Mouse (Mus musculus) thymus, adult 2 months (tissue): Measurements from ENCODE around the gene Lrrc4c. TPM values are rescaled to one million over a fixed set of nuclear protein-coding genes. Genes with fewer than 3 reads are reported as not detected.

ENCODE experiments used
- DNase-seq: peaks from one replicate; pipeline ENCODE4 v3.0.0; 2021
- H3K27ac ChIP-seq: fragments of 200-500 bp; 2 replicates; pipeline ENCODE4 v1.5.1; 2012; ENCODE audit warnings: low read length, control low read depth; ENCODE audit not compliant: control insufficient read depth, insufficient read depth
- H3K27me3 ChIP-seq: fragments of 200-500 bp; 2 replicates; pipeline ENCODE4 v1.6.1; 2012; ENCODE audit warnings: mild to moderate bottlenecking, low read length, moderate library complexity, mixed read lengths; ENCODE audit not compliant: control insufficient read depth, insufficient read depth
- H3K36me3 ChIP-seq: fragments of 200-500 bp; 2 replicates; pipeline ENCODE4 v1.6.1; 2012; ENCODE audit warnings: mild to moderate bottlenecking, low read length, moderate library complexity; ENCODE audit not compliant: control insufficient read depth, insufficient read depth
- H3K4me1 ChIP-seq: fragments of 200-500 bp; replicated peaks from 2 replicates; pipeline ENCODE4 v1.6.1; 2012; ENCODE audit warnings: low read length; ENCODE audit not compliant: control insufficient read depth, insufficient read depth
- H3K4me3 ChIP-seq: fragments of 200-500 bp; 2 replicates; pipeline ENCODE4 v1.5.1; 2012; ENCODE audit warnings: mild to moderate bottlenecking, low read length, control low read depth, moderate library complexity; ENCODE audit not compliant: control insufficient read depth, insufficient read depth
- CTCF ChIP-seq: fragments of 200-500 bp; IDR thresholded peaks from 2 replicates; pipeline ENCODE4 v1.5.1; 2012; ENCODE audit warnings: mild to moderate bottlenecking, control low read depth, low read length, moderate library complexity, borderline replicate concordance; ENCODE audit not compliant: control insufficient read depth, poor library complexity, insufficient read depth; ENCODE audit errors: extremely low read depth
- POLR2A ChIP-seq: fragments of 200-500 bp; IDR thresholded peaks from 2 replicates; pipeline ENCODE4 v1.6.1; 2012; ENCODE audit warnings: mild to moderate bottlenecking, low read length, control low read depth, moderate library complexity; ENCODE audit not compliant: control insufficient read depth, poor library complexity, insufficient read depth; ENCODE audit errors: extremely low read depth
- WGBS: fragments of 180-500 bp; shearing (Covaris S2); methylation state at CpG from one replicate; pipeline ENCODE4 v1.1.7; 2018; 5-methylcytosine and 5-hydroxymethylcytosine counted together
- polyA plus RNA-seq: library from polyadenylated mRNA; depleted of rRNA; stranded (reverse); fragments of >200 nt; gene quantifications from 2 replicates; pipeline ENCODE4 v1.2.3, GENCODE M21; 2012

The Lrrc4c gene
- polyA plus RNA-seq, 1 experiment: 0.18 TPM

DNA sequence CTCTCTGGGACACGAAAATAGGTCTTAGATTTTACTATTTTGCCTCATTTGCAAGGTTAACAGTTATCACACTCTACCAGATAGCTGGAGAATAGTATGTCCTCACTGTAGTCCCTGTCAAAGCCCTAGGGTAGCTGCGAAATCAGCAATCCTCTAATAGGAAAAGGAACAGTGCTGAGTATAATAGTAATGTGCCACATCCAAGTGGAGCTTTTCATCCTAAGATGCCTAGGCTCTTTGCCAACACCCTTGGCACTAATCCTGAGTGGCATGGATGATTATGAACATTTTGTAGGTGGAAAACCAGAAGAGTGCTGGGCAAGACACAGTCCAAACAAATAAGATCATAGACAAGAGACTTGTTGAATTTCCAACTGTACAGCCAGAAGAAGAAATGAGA lies 981.7 kb downstream of the Lrrc4c start:
- DNase-seq: no peak
- H3K4me1 ChIP-seq: no peaks in the 10 kb centered on the region
- H3K27ac ChIP-seq: no peak overlapping the region
- no peak overlapping the region for H3K4me3 ChIP-seq
- no peaks in the 10 kb centered on the region for H3K27me3 ChIP-seq
- 77% methylated on average over 2 of the region's 2 CpGs for WGBS
- no peaks in the 10 kb centered on the region for H3K36me3 ChIP-seq
- TF ChIP-seq POLR2A (no peak), CTCF (no peak)

DNA sequence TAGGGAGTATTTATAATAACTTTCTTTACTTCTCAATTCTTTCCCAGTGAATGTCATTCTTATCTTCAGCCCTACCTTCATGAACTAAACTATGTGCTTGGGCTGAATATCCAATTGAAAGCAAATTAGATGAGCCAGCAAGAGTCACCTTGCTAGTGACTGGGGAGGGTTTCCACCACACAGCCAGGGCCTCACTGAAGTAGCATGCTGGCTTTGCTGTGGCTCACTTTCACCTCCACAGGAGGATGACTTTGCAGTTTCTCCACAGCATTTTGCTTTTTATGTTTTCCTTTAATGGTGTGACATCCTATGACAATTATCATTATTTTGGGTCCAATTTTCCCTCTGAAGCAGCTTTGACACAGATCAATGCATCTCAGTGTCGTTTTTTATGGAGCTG lies 1000.0 kb downstream of the Lrrc4c start:
- H3K27ac ChIP-seq: no peak overlapping the region
- H3K36me3 ChIP-seq: no peaks in the 10 kb centered on the region
- 56% methylated on average over 1 of the region's 1 CpGs for WGBS
- no peaks in the 10 kb centered on the region for H3K27me3 ChIP-seq
- no peak for DNase-seq
- TF ChIP-seq POLR2A: no peak
- no peaks in the 10 kb centered on the region for H3K4me1 ChIP-seq
- no peak overlapping the region for H3K4me3 ChIP-seq

DNA sequence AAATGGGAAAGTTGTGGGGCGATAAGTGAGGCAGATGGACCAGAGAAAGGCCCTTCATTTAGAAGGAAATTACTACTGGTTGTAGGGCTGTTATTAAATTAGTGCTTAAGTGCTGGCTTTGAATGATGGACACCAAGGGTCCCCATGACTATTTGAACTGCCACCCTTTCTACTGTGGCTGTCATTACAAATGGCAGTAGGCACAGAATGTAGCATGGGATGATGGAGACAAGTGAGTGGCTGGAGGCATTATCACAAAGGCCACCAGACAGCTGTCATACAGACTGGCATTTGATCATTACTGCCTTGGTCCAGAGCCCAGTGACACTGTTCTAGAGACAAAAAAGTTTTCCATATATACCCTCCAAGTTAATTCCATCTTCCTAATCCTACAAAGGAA lies 1000.6 kb downstream of the Lrrc4c start:
- no peaks in the 10 kb centered on the region for H3K4me1 ChIP-seq
- H3K27ac ChIP-seq: no peak overlapping the region
- H3K4me3 ChIP-seq: no peak overlapping the region
- no peaks in the 10 kb centered on the region for H3K27me3 ChIP-seq
- TF ChIP-seq POLR2A: no peak
- TF ChIP-seq CTCF: no peak
- WGBS: 93% methylated on average over 1 of the region's 1 CpGs
- DNase-seq: no peak
- H3K36me3 ChIP-seq: no peaks in the 10 kb centered on the region

DNA sequence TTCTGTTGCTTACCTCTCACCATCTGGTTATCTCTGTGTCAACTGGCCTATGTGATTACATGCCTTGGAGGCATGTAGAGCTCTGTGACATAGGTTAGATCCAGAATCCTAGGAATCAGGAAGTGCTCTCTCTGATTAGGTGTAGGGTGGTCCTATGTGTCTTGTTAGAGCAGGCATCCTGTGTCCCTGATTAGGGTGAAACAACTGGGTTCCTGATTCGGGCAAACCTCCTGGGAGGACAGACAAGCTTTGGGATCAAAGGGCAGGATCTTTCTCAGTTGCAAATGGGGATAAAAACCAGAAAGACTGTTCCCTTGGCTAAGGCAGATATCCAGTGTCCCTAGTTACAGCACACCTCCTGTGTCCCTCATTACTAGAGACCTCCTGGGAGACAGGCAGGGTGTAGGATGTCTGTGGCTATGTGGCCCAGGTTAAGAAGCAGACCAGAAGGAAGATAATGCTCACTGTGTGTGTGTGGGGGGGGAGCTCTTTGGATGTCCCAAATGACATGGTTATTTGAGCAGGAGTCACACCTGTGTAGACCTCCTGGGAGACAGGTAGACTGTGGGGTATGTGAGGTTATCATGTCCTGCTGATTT lies 1014.2 kb downstream of the Lrrc4c start:
- DNase-seq: no peak
- Histone ChIP-seq H3K4me1 (no peaks in the 10 kb centered on the region), H3K36me3 (no peaks in the 10 kb centered on the region), H3K4me3 (no peak overlapping the region), H3K27ac (no peak overlapping the region), H3K27me3 (no peaks in the 10 kb centered on the region)
- 63% methylated on average over 1 of the region's 1 CpGs for WGBS
- no peak for TF ChIP-seq CTCF
- TF ChIP-seq POLR2A: no peak

DNA sequence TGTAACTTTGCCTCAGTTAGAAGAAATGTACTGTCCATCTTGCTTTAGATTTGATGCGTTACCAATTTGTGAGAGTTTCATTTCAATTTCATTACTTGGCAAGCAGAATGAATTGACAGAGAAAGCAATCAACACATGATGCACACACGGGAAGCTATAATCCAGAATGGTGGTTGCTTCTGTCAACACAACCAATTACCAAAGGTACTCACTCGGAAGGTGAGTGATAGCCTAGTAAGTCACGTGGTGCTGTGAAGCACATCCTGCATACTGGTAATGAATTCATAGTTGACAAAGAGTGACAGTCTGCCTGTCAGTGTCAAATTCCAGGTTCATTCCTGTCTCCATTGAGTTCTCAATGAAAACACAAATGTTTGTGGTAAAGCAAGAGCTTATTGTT lies 1021.7 kb downstream of the Lrrc4c start:
- Histone ChIP-seq H3K36me3 (no peaks in the 10 kb centered on the region), H3K27ac (no peak overlapping the region), H3K4me3 (no peak overlapping the region), H3K27me3 (no peaks in the 10 kb centered on the region), H3K4me1 (no peaks in the 10 kb centered on the region)
- WGBS: 87% methylated on average over 4 of the region's 4 CpGs
- TF ChIP-seq POLR2A: no peak
- TF ChIP-seq CTCF: no peak
- DNase-seq: no peak

DNA sequence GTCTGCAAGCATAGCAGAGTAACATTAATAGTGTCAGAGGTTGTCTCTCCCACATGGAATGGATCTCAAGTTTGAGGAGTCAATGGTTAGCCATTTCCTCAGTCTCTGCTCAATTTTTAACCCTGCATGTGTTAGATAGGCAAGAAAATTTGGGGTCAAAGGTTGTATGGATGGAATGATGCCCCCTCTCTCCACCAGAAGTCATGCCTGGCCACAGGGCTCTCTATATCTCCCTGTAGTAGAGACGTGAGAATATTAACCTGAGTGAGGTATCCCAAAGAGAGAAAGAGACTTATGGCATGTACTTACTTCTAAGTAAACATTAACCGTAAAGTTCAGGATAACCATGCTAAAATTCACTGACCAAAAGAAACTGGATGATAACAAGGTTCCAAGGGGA lies 1043.3 kb downstream of the Lrrc4c start:
- TF ChIP-seq CTCF: no peak
- TF ChIP-seq POLR2A: no peak
- no peaks in the 10 kb centered on the region for H3K36me3 ChIP-seq
- DNase-seq: no peak

DNA sequence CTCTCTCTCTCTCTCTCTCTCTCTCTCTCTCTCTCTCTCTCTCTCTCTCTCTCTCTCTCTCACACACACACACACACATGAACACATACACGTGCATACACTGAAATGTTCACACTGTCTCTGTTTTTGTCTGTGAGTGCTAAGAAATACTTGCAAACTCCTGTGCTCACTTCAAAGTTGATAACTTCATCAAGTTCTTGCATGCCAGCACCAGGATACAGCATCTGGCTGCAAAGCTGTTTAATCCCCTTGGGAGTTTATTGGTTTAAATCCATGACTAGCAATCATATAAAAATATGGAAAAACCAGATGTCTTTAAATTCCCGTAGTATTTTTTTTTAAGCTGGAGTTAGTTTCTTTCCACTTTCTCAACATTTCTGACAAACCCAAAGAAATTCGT lies 1052.0 kb downstream of the Lrrc4c start:
- no peaks in the 10 kb centered on the region for H3K4me1 ChIP-seq
- H3K27ac ChIP-seq: no peak overlapping the region
- H3K27me3 ChIP-seq: no peaks in the 10 kb centered on the region
- DNase-seq: no peak
- no peaks in the 10 kb centered on the region for H3K36me3 ChIP-seq
- 81% methylated on average over 3 of the region's 3 CpGs for WGBS
- TF ChIP-seq CTCF (no peak), POLR2A (no peak)
- no peak overlapping the region for H3K4me3 ChIP-seq

More for the DNA sequence above, 1043.3 kb downstream of the Lrrc4c start:
- Histone ChIP-seq H3K4me1 (no peaks in the 10 kb centered on the region), H3K27me3 (no peaks in the 10 kb centered on the region), H3K4me3 (no peak overlapping the region), H3K27ac (no peak overlapping the region)
- WGBS: 93% methylated on average over 2 of the region's 2 CpGs
